Mouse (Mus musculus): ENCODE data around the gene Tmem231.

DNA sequence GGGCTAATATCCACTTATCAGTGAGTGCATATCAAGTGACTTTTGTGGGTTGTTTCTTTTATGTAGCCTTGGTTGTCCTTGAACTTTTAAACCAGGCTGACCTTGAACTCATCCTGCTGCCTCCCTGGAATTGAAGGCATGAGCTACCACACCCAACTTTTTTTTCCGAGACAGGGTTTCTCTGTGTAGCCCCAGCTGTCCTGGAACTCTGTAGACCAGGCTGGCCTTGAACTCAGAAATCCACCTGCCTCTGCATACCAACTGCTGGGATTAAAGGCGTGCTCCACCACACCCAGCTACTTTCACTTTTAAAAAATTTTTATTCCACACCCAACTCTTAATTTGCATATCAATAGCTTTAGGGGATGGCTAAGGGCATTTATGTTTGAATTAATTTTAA lies 9.9 kb upstream of the Tmem231 start:
- TF ChIP-seq CTCF (IDR thresholded peaks at IDR 0.05) (no peak), POLR2A (IDR thresholded peaks at IDR 0.05; ENCODE audit: insufficient read depth, low read depth, low read length) (no peak)
